Mouse (Mus musculus) thymus, postnatal 10 days (tissue): ENCODE data around the gene Apol8.
"Not testable (repeated sequence)": the region's sequence is repeated elsewhere in the genome, so short reads cannot be mapped to it uniquely, and the experiment has no call there.

Experiments
- DNase-seq, 2 experiments: peaks; one replicate each; pipeline ENCODE4 v3.0.0; 2021; ENCODE audit warnings: low spot score in 2 of 2

The Apol8 gene

GRCm38 (mm10) chr15:77752443-77752842 is 4.4 kb downstream of the Apol8 start:
- no peak for DNase-seq

GRCm38 (mm10) chr15:77750461-77750860 is 6.3 kb downstream of the Apol8 start:
- peak in 1 of 2 experiments; percentile 46 for DNase-seq

- no peak for DNase-seq
These were observed 7.1 kb downstream of the Apol8 start for GRCm38 (mm10) chr15:77749717-77750116.

- DNase-seq, result no peak
These were observed 8.4 kb downstream of the Apol8 start for GRCm38 (mm10) chr15:77748414-77748813.

- DNase-seq, result no peak
These were observed 10.5 kb downstream of the Apol8 start for GRCm38 (mm10) chr15:77746326-77746725.

- DNase-seq, result no peak
These were observed 11.7 kb downstream of the Apol8 start for GRCm38 (mm10) chr15:77745081-77745480.

- no peak for DNase-seq
These were observed 12.2 kb downstream of the Apol8 start for GRCm38 (mm10) chr15:77744632-77745031.

GRCm38 (mm10) chr15:77741556-77741955 is 15.2 kb downstream of the Apol8 start:
- not testable (repeated sequence) for DNase-seq

GRCm38 (mm10) chr15:77740511-77741297 is 16.1 kb downstream of the Apol8 start:
- DNase-seq, result no peak

- not testable (repeated sequence) for DNase-seq
These were observed 22.9 kb downstream of the Apol8 start for GRCm38 (mm10) chr15:77733903-77734302.

- peak in 1 of 2 experiments; percentile 28 for DNase-seq
These were observed 23.4 kb downstream of the Apol8 start for GRCm38 (mm10) chr15:77733380-77733779.

- DNase-seq, result not testable (repeated sequence)
These were observed 24.0 kb downstream of the Apol8 start for GRCm38 (mm10) chr15:77732851-77733250.

- DNase-seq, result no peak
These were observed 25.2 kb downstream of the Apol8 start for GRCm38 (mm10) chr15:77731605-77732004.

GRCm38 (mm10) chr15:77728739-77729138 is 28.1 kb downstream of the Apol8 start, which contains the start of gene Apol9b:
Gene Apol9b, plus strand, starts transcription at chr15:77729039.
- not testable (repeated sequence) for DNase-seq

GRCm38 (mm10) chr15:77727745-77728144 is 29.1 kb downstream of the Apol8 start:
- not testable (repeated sequence) for DNase-seq

- not testable (repeated sequence) for DNase-seq
These were observed 29.7 kb downstream of the Apol8 start for GRCm38 (mm10) chr15:77727139-77727538.

- DNase-seq, result not testable (repeated sequence)
These were observed 31.3 kb downstream of the Apol8 start for GRCm38 (mm10) chr15:77725393-77726020.

- not testable (repeated sequence) for DNase-seq
These were observed 32.4 kb downstream of the Apol8 start for GRCm38 (mm10) chr15:77724208-77724911.

GRCm38 (mm10) chr15:77721509-77721908 is 35.3 kb downstream of the Apol8 start:
- not testable (repeated sequence) for DNase-seq

GRCm38 (mm10) chr15:77718240-77718639 is 38.6 kb downstream of the Apol8 start:
- not testable (repeated sequence) for DNase-seq

GRCm38 (mm10) chr15:77708936-77709335 is 47.9 kb downstream of the Apol8 start:
- not testable (repeated sequence) for DNase-seq

GRCm38 (mm10) chr15:77705306-77705705 is 51.5 kb downstream of the Apol8 start:
- DNase-seq, result not testable (repeated sequence)
